Mouse (Mus musculus): ENCODE results near the gene Ap2b1. TPM values are rescaled to one million over a fixed set of nuclear protein-coding genes. Genes with fewer than 3 reads are reported as not detected.
A peak's percentile ranks its signal among the peaks of the same experiment; 100 is the strongest.
"Not testable (repeated sequence)": the region's sequence is repeated elsewhere in the genome, so short reads cannot be mapped to it uniquely, and the experiment has no call there.

Ap2b1 gene
- 100 to 1,000 TPM; 320 to 324 TPM for total RNA-seq (2021)
- long read RNA-seq, full-length matches to known transcripts = 20 of 39 reads
- long read RNA-seq, partial matches to known transcripts = 9 of 39 reads
- long read RNA-seq, other reads (novel, unspliced or antisense) = 10 of 39 reads

- DNase-seq (ENCODE audit: low spot score in 2 of 2) = peak; percentile 94 to 97
Observed at GRCm38 (mm10) chr11:83298225-83299195, at the start of gene Ap2b1. Ap2b1 (plus strand) TSS chr11:83299024.

- not testable (repeated sequence) for DNase-seq (ENCODE audit: low spot score in 2 of 2)
Observed at GRCm38 (mm10) chr11:83257211-83257610, 41.6 kb upstream of the Ap2b1 start.

- no peak for DNase-seq (ENCODE audit: low spot score in 2 of 2)
Observed at GRCm38 (mm10) chr11:83262673-83263072, 36.2 kb upstream of the Ap2b1 start.

GRCm38 (mm10) chr11:83263146-83263545 lies 35.7 kb upstream of the Ap2b1 start:
- no peak for DNase-seq (ENCODE audit: low spot score in 2 of 2)

- DNase-seq (ENCODE audit: low spot score in 2 of 2) = no peak
Observed at GRCm38 (mm10) chr11:83270842-83271150, 28.0 kb upstream of the Ap2b1 start.

- DNase-seq (ENCODE audit: low spot score in 2 of 2) = peak; percentile 68 to 87
Observed at GRCm38 (mm10) chr11:83271151-83271950, 27.5 kb upstream of the Ap2b1 start.

- DNase-seq (ENCODE audit: low spot score in 2 of 2) = peak in 1 of 2 experiments; percentile 40
Observed at GRCm38 (mm10) chr11:83271951-83272843, 26.6 kb upstream of the Ap2b1 start.

GRCm38 (mm10) chr11:83276251-83276650 lies 22.6 kb upstream of the Ap2b1 start:
- DNase-seq (ENCODE audit: low spot score in 2 of 2) = no peak

- no peak for DNase-seq (ENCODE audit: low spot score in 2 of 2)
Observed at GRCm38 (mm10) chr11:83279024-83279423, 19.8 kb upstream of the Ap2b1 start.

GRCm38 (mm10) chr11:83279691-83280090 lies 19.1 kb upstream of the Ap2b1 start:
- DNase-seq (ENCODE audit: low spot score in 2 of 2) = no peak

GRCm38 (mm10) chr11:83282084-83282483 lies 16.7 kb upstream of the Ap2b1 start:
- DNase-seq (ENCODE audit: low spot score in 2 of 2) = no peak

- DNase-seq (ENCODE audit: low spot score in 2 of 2) = no peak
Observed at GRCm38 (mm10) chr11:83285627-83286026, 13.2 kb upstream of the Ap2b1 start.

GRCm38 (mm10) chr11:83286566-83286965 lies 12.3 kb upstream of the Ap2b1 start, which contains the start of gene Slfn14:
Slfn14 (minus strand) TSS chr11:83286726.
- no peak for DNase-seq (ENCODE audit: low spot score in 2 of 2)

GRCm38 (mm10) chr11:83289036-83289435 lies 9.8 kb upstream of the Ap2b1 start:
- DNase-seq (ENCODE audit: low spot score in 2 of 2) = no peak

- no peak for DNase-seq (ENCODE audit: low spot score in 2 of 2)
Observed at GRCm38 (mm10) chr11:83289633-83290032, 9.2 kb upstream of the Ap2b1 start.

- peak; percentile 93 to 97 for DNase-seq (ENCODE audit: low spot score in 2 of 2)
Observed at GRCm38 (mm10) chr11:83291375-83292250, 7.2 kb upstream of the Ap2b1 start.

GRCm38 (mm10) chr11:83292251-83292587 lies 6.6 kb upstream of the Ap2b1 start:
- DNase-seq (ENCODE audit: low spot score in 2 of 2) = no peak

- no peak for DNase-seq (ENCODE audit: low spot score in 2 of 2)
Observed at GRCm38 (mm10) chr11:83293182-83293581, 5.6 kb upstream of the Ap2b1 start.

- no peak for DNase-seq (ENCODE audit: low spot score in 2 of 2)
Observed at GRCm38 (mm10) chr11:83294133-83294532, 4.7 kb upstream of the Ap2b1 start.

- DNase-seq (ENCODE audit: low spot score in 2 of 2) = peak in 1 of 2 experiments; percentile 24
Observed at GRCm38 (mm10) chr11:83297816-83298215, 1.0 kb upstream of the Ap2b1 start.

Data from layer of hippocampus, adult 18-20 months (tissue).